8 mouse cellular contexts compared by ENCODE assay signal in genomic region chr8:69822386-69823191, GRCm38 (mm10). TPM values are rescaled to one million over a fixed set of nuclear protein-coding genes. Genes with fewer than 3 reads are reported as not detected.
DNase-seq lines count a peak whose midpoint lies in the region; ATAC-seq and TF ChIP-seq lines count a peak whose summit lies in the region.

Lpar2 (plus strand) TSS chr8:69822429.

- no peak for TF ChIP-seq EP300 in stomach, postnatal 0 days (optimal IDR thresholded peaks at IDR 0.05)

- H3K9me3 ChIP-seq in embryonic facial prominence, embryonic 10.5 days, result no peaks in the 10 kb centered on the region
- no peaks in the 10 kb centered on the region for H3K9me3 ChIP-seq in hindbrain, embryonic 11.5 days (ENCODE audit: control insufficient read depth, low read length)
- H3K9me3 ChIP-seq in limb, embryonic 13.5 days, result no peaks in the 10 kb centered on the region
- no peaks in the 10 kb centered on the region for H3K9me3 ChIP-seq in midbrain, embryonic 12.5 days
- H3K9me3 ChIP-seq in stomach, postnatal 0 days (ENCODE audit: control insufficient read depth, low read length), result no peaks in the 10 kb centered on the region

- peak; percentile 84 for ATAC-seq in hindbrain, embryonic 11.5 days (ENCODE audit: low FRiP score)
- peak; percentile 85 for ATAC-seq in limb, embryonic 13.5 days (ENCODE audit: low FRiP score, low read depth)
- peak; percentile 85 for ATAC-seq in midbrain, embryonic 12.5 days (ENCODE audit: low FRiP score, low read depth)
- peak; percentile 65 for ATAC-seq in stomach, postnatal 0 days (ENCODE audit: low FRiP score, low TSS enrichment)

- peaks cover 64% of the 10 kb centered on the region for H3K36me3 ChIP-seq in embryonic facial prominence, embryonic 10.5 days (replicated peaks)
- 0 out of 2 replicates have a peak, but pooled peaks cover 2% of the 10 kb centered on the region for H3K36me3 ChIP-seq in hindbrain, embryonic 11.5 days (ENCODE audit: control insufficient read depth, insufficient read depth, low read length)
- peaks cover 37% of the 10 kb centered on the region for H3K36me3 ChIP-seq in limb, embryonic 13.5 days
- peaks cover 30% of the 10 kb centered on the region for H3K36me3 ChIP-seq in midbrain, embryonic 12.5 days
- H3K36me3 ChIP-seq in stomach, postnatal 0 days (ENCODE audit: control insufficient read depth, insufficient read depth, low read length), result no peaks in the 10 kb centered on the region

- peak; percentile 20; the same call in 1 of the 2 replicates for TF ChIP-seq CTCF in stomach, postnatal 0 days (IDR thresholded peaks at IDR 0.05; ENCODE audit: low read depth)

- H3K4me2 ChIP-seq in hindbrain, embryonic 11.5 days (replicated peaks; ENCODE audit: low read depth, low read length), result peak within 1 kb of the TSS; percentile 92
- H3K4me2 ChIP-seq in limb, embryonic 13.5 days (replicated peaks), result peak within 1 kb of the TSS; percentile 87
- peak within 1 kb of the TSS; percentile 82 for H3K4me2 ChIP-seq in midbrain, embryonic 12.5 days (replicated peaks)
- peak within 1 kb of the TSS; percentile 87 for H3K4me2 ChIP-seq in stomach, postnatal 0 days (replicated peaks; ENCODE audit: low read depth)

- DNase-seq in B cell, adult 2 months, result peak; percentile 67
- peak; percentile 84 for DNase-seq in ES-CJ7 (ENCODE audit: low read depth, low spot score)
- DNase-seq in embryonic facial prominence, embryonic 10.5 days (ENCODE audit: low spot score), result peak; percentile 93
- peak; percentile 80 for DNase-seq in hindbrain, embryonic 11.5 days (ENCODE audit: low spot score)
- peak; percentile 85 for DNase-seq in stomach, postnatal 0 days (ENCODE audit: low spot score)
- no peak for DNase-seq in left cerebral cortex, adult 8-10 months (ENCODE audit: low spot score in 2 of 2)

- H3K27ac ChIP-seq in embryonic facial prominence, embryonic 10.5 days (replicated peaks), result peak within 1 kb of the TSS; percentile 85
- peak within 1 kb of the TSS; percentile 54 for H3K27ac ChIP-seq in hindbrain, embryonic 11.5 days (ENCODE audit: low read depth, low read length)
- H3K27ac ChIP-seq in limb, embryonic 13.5 days, result peak within 1 kb of the TSS; percentile 69
- H3K27ac ChIP-seq in midbrain, embryonic 12.5 days (replicated peaks), result peak within 1 kb of the TSS; percentile 66
- H3K27ac ChIP-seq in stomach, postnatal 0 days (replicated peaks), result peak within 1 kb of the TSS; percentile 40; the same call in 1 of the 2 replicates

- peak within 1 kb of the TSS; percentile 67 for H3K4me3 ChIP-seq in embryonic facial prominence, embryonic 10.5 days
- H3K4me3 ChIP-seq in hindbrain, embryonic 11.5 days (ENCODE audit: low read depth, low read length), result peak within 1 kb of the TSS; percentile 57
- peak within 1 kb of the TSS; percentile 71 for H3K4me3 ChIP-seq in limb, embryonic 13.5 days
- peak within 1 kb of the TSS; percentile 48 for H3K4me3 ChIP-seq in midbrain, embryonic 12.5 days
- peak within 1 kb of the TSS; percentile 53 for H3K4me3 ChIP-seq in stomach, postnatal 0 days (ENCODE audit: low read depth, low read length)

- H3K4me1 ChIP-seq in embryonic facial prominence, embryonic 10.5 days, result peaks cover 35% of the 10 kb centered on the region
- H3K4me1 ChIP-seq in hindbrain, embryonic 11.5 days (replicated peaks; ENCODE audit: control insufficient read depth, insufficient read depth, low read length), result peaks cover 8% of the 10 kb centered on the region
- H3K4me1 ChIP-seq in limb, embryonic 13.5 days, result peaks cover 38% of the 10 kb centered on the region
- peaks cover 38% of the 10 kb centered on the region for H3K4me1 ChIP-seq in midbrain, embryonic 12.5 days
- no peaks in the 10 kb centered on the region for H3K4me1 ChIP-seq in stomach, postnatal 0 days (replicated peaks; ENCODE audit: control insufficient read depth, insufficient read depth)

- peak within 1 kb of the TSS; percentile 77 for H3K9ac ChIP-seq in hindbrain, embryonic 11.5 days (ENCODE audit: low read depth, low read length)
- peak within 1 kb of the TSS; percentile 81 for H3K9ac ChIP-seq in limb, embryonic 13.5 days
- H3K9ac ChIP-seq in midbrain, embryonic 12.5 days (replicated peaks), result peak within 1 kb of the TSS; percentile 62
- H3K9ac ChIP-seq in stomach, postnatal 0 days (ENCODE audit: low read length), result peak within 1 kb of the TSS; percentile 70

- 1% methylated on average over 32 of the region's 35 CpGs for WGBS in embryonic facial prominence, embryonic 10.5 days
- WGBS in hindbrain, embryonic 11.5 days, result 2% methylated on average over 32 of the region's 35 CpGs
- under 1% methylated on average over 32 of the region's 35 CpGs for WGBS in limb, embryonic 13.5 days
- WGBS in midbrain, embryonic 12.5 days, result 1% methylated on average over 32 of the region's 35 CpGs
- 2% methylated on average over 32 of the region's 35 CpGs for WGBS in stomach, postnatal 0 days

- peaks cover 5% of the 10 kb centered on the region; the same call in 1 of the 2 replicates for H3K27me3 ChIP-seq in embryonic facial prominence, embryonic 10.5 days (replicated peaks; ENCODE audit: low read depth, poor library complexity, severe bottlenecking)
- no peaks in the 10 kb centered on the region for H3K27me3 ChIP-seq in hindbrain, embryonic 11.5 days (ENCODE audit: control insufficient read depth, insufficient read depth, low read length)
- no peaks in the 10 kb centered on the region for H3K27me3 ChIP-seq in limb, embryonic 13.5 days
- peaks cover 52% of the 10 kb centered on the region for H3K27me3 ChIP-seq in midbrain, embryonic 12.5 days
- no peaks in the 10 kb centered on the region for H3K27me3 ChIP-seq in stomach, postnatal 0 days (ENCODE audit: control insufficient read depth, insufficient read depth, low read length)

RNA-seq across cellular contexts. Expression of gene Lpar2, which starts in this region (rescaled TPM):
- 1.0 and 1.1 TPM in 2 replicates for polyA plus RNA-seq in embryonic facial prominence, embryonic 10.5 days (2016; fragmentation: Nextera tagmentation; extraction: Ambion mirVana)
- 1.2 and 1.7 TPM in 2 replicates for polyA plus RNA-seq in hindbrain, embryonic 11.5 days (2014; fragmentation: Nextera tagmentation; extraction: Ambion mirVana)
- polyA plus RNA-seq in limb, embryonic 13.5 days (2015; fragmentation: Nextera tagmentation; extraction: Ambion mirVana), result 0.83 and 0.98 TPM in 2 replicates
- polyA plus RNA-seq in midbrain, embryonic 12.5 days (2016; fragmentation: Nextera tagmentation; extraction: Ambion mirVana), result 0.54 and 0.65 TPM in 2 replicates
- 0.24 and 0.28 TPM in 2 replicates for polyA plus RNA-seq in stomach, postnatal 0 days (2015; fragmentation: Nextera tagmentation; extraction: Ambion mirVana)
- total RNA-seq in left cerebral cortex, adult 8-10 months (2022), result under 1 TPM; 0.57 to 0.68 (median 0.64) TPM

Comparison
In these comparisons a context has a peak if more than half of its experiments do, and no peak if none do; other contexts are left out.
1. Peak in ATAC-seq, H3K4me3 ChIP-seq, H3K27ac ChIP-seq, H3K9ac ChIP-seq and H3K4me2 ChIP-seq in limb, embryonic 13.5 days; RNA of the gene not detected or under 1 TPM.
2. Peak in ATAC-seq, H3K4me3 ChIP-seq, H3K27ac ChIP-seq, H3K9ac ChIP-seq and H3K4me2 ChIP-seq in midbrain, embryonic 12.5 days; RNA of the gene not detected or under 1 TPM.
3. Peak in DNase-seq, ATAC-seq, H3K4me3 ChIP-seq, H3K27ac ChIP-seq, H3K9ac ChIP-seq and H3K4me2 ChIP-seq in stomach, postnatal 0 days; RNA of the gene not detected or under 1 TPM.
4. DNase-seq: peak in B cell, adult 2 months (2 of 2), ES-CJ7 (single experiment), embryonic facial prominence, embryonic 10.5 days (single experiment) and hindbrain, embryonic 11.5 days (single experiment); none in left cerebral cortex, adult 8-10 months (0 of 2).
5. Peak in every context shown above with its lines, with median percentiles within 50 percentile points of each other: H3K27ac ChIP-seq, H3K4me3 ChIP-seq, ATAC-seq, H3K4me2 ChIP-seq and H3K9ac ChIP-seq.